Mouse (Mus musculus) testis, adult 2 months (tissue): Measurements from ENCODE around the gene Fbxw5.

Experiments used
- CTCF ChIP-seq: fragments of 200-500 bp; IDR thresholded peaks from 2 replicates; pipeline ENCODE4 v1.5.1; 2012; ENCODE audit warnings: low read depth, mild to moderate bottlenecking, inconsistent platforms, low read length, moderate library complexity; ENCODE audit not compliant: control insufficient read depth, insufficient read depth, insufficient replicate concordance
- POLR2A ChIP-seq: fragments of 200-500 bp; IDR thresholded peaks from 2 replicates; pipeline ENCODE4 v1.6.1; 2012; ENCODE audit warnings: low read depth, mild to moderate bottlenecking, inconsistent platforms, low read length, moderate library complexity; ENCODE audit not compliant: control insufficient read depth

GRCm38 (mm10) chr2:25493476-25493961 is 7.0 kb upstream of the Fbxw5 start, which contains the start of gene Lcn12:
- TF ChIP-seq CTCF (no peak), POLR2A (no peak)
